Mouse (Mus musculus) thymus, adult 2 months (tissue): Measurements from ENCODE around the gene Gcnt3.

ENCODE experiments used
- CTCF ChIP-seq: fragments of 200-500 bp; IDR thresholded peaks from 2 replicates; pipeline ENCODE4 v1.5.1; 2012; ENCODE audit warnings: mild to moderate bottlenecking, control low read depth, low read length, moderate library complexity, borderline replicate concordance; ENCODE audit not compliant: control insufficient read depth, poor library complexity, insufficient read depth; ENCODE audit errors: extremely low read depth
- POLR2A ChIP-seq: fragments of 200-500 bp; IDR thresholded peaks from 2 replicates; pipeline ENCODE4 v1.6.1; 2012; ENCODE audit warnings: mild to moderate bottlenecking, low read length, control low read depth, moderate library complexity; ENCODE audit not compliant: control insufficient read depth, poor library complexity, insufficient read depth; ENCODE audit errors: extremely low read depth

GRCm38 (mm10) chr9:70048280-70048679 is 10.4 kb upstream of the Gcnt3 start:
- TF ChIP-seq CTCF (no peak), POLR2A (no peak)
